Mouse (Mus musculus): ENCODE data around the gene Cebpzos.

Cebpzos gene

DNA sequence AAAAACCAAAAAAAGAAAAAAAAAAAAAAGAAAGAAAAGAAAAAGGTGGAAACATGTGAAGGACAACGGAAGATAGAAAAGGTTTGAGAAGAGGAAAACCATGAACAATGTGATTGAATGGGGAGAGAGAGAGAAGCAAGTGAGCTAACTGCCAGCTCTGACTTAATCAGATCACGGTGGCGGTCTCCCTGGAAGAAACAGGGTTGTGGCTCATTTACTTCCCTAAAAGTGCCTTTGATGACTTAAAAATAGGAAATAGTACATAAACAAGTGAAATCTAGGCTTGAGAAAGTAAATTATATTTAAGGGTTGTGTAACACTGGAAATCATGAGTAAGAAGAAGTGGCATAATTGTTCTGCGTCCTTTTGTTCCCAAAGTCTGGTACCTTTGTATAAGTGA, 22.6 kb downstream of the Cebpzos start:
- DNase-seq = no peak

DNA sequence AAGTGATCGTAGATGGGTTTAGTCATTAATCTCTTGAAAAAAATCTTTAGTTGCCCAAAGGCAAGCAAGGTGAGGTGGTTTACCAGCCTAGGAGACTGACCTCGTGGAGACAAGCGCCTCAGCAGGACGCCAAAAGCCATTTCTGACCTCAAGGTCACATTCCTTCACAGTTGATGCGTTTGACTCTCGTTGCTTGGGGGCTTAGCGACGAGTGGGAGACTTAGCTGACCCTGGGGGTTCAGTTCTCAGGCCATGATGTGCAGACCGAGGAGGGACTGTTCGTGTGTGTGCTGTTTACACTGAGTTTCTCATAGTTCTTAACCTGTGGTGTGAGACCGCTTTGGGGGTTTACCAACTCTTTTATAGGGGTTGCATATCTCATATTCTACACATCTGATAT, 26.3 kb downstream of the Cebpzos start:
- no peak for DNase-seq

- DNase-seq = no peak
These were observed 34.9 kb downstream of the Cebpzos start for GRCm38 (mm10) chr17:78951225-78951624.

GRCm38 (mm10) chr17:78952070-78952469, 35.8 kb downstream of the Cebpzos start:
- no peak for DNase-seq

- DNase-seq = no peak
These were observed 36.9 kb downstream of the Cebpzos start for GRCm38 (mm10) chr17:78953240-78953639.

GRCm38 (mm10) chr17:78959473-78959872, 43.2 kb downstream of the Cebpzos start:
- no peak for DNase-seq

DNA sequence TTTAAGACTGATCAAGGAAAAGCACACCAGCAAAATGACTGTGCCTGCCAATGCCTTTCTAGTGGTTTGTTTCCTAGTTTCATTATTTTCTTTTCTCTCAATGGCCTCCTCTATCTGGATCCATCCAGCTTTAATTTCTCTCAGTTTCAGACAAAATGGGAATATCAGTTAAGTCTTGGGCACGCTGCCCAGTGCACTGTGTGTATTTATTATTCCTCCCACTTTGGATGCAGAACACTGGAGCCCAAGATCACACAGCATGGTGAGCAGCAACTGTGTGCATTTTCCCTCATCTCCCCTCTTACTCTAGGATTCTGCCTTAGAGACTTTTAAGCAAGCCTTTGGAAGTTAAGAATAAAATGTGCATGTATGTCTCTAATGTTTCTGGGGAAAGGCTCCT, 48.1 kb downstream of the Cebpzos start:
- DNase-seq = no peak

DNA sequence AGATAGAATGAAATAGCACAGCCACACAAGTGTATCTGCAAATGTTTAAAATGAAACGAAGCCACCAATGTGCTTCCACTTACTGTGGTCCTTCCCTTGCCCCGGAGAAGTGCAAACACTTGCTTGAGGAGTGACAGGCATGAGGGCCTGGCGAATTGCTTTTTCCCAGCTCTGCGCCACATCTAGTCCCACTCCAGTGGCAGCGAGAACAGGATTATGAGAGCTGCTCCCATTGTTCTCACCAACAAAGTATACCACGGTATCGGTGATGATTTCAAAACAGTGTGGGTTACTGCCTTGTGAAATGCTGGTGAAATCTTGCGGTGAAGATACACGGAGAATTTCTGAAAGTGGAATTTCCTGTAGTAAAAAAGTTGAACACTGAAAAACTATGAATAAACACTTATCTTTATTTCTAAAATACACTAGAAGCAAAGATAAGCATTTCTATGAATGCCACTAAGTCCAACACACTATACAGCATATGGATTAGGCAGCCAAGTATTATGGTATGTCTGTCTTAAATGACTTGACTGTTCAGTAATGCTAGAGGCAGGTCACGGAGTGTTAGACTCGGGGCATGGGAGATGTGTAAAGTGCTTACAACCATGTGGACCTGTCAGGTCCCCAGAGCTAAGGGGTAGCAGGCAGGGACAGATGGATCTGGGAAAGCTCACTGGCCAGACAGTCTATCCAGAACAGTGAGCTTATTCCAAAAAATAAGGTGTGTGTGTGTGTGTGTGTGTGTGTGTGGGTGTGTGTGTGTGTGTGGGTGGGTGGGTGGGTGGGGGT, 50.0 kb downstream of the Cebpzos start:
- DNase-seq = no peak

- no peak for DNase-seq
These were observed 52.2 kb downstream of the Cebpzos start for GRCm38 (mm10) chr17:78968500-78968899.

Measured in thymus, postnatal 36 days (tissue).